Mouse (Mus musculus) MEL (cell line): ENCODE measurements around the gene Gm28374. TPM values are rescaled to one million over a fixed set of nuclear protein-coding genes. Genes with fewer than 3 reads are reported as not detected.

ENCODE experiments used
- DNase-seq: peaks from one replicate; pipeline ENCODE4 v3.0.0; 2011; ENCODE audit warnings: low read depth, low spot score
- H3K27ac ChIP-seq: 2 replicates; pipeline ENCODE4 v1.5.1; 2012; ENCODE audit warnings: low read depth, mild to moderate bottlenecking, control low read depth, low read length, moderate library complexity; ENCODE audit not compliant: control insufficient read depth
- H3K27me3 ChIP-seq, 2 experiments: fragments of 150-350 bp in 1 of 2; sonication (generic) in 1 of 2; 2 replicates each; pipeline ENCODE4 v1.6.1; 2012; ENCODE audit warnings: low read length in 2 of 2, mild to moderate bottlenecking in 2 of 2, improper control_type of control experiment in 1 of 2, moderate library complexity in 1 of 2; ENCODE audit not compliant: insufficient read depth in 2 of 2, control insufficient read depth in 1 of 2
- H3K36me3 ChIP-seq, 2 experiments: 2 replicates each; pipeline ENCODE4 v1.6.1; 2012 to 2014; ENCODE audit warnings: low read length in 2 of 2, improper control_type of control experiment in 1 of 2, inconsistent platforms in 1 of 2, mild to moderate bottlenecking in 1 of 2; ENCODE audit not compliant: insufficient read depth in 2 of 2, control insufficient read depth in 1 of 2
- H3K4me1 ChIP-seq, 2 experiments: fragments of 150-350 bp in 1 of 2; sonication (generic) in 1 of 2; 2 replicates each; pipeline ENCODE4 v1.6.1; 2012; ENCODE audit warnings: low read length in 2 of 2, improper control_type of control experiment in 1 of 2, mild to moderate bottlenecking in 1 of 2; ENCODE audit not compliant: insufficient read depth in 2 of 2, control insufficient read depth in 1 of 2
- H3K4me3 ChIP-seq, 2 experiments: fragments of 150-350 bp in 1 of 2; sonication (generic) in 1 of 2; 2 replicates each; pipeline ENCODE4 v1.5.1; 2012; ENCODE audit warnings: low read depth in 2 of 2, low read length in 2 of 2, mild to moderate bottlenecking in 2 of 2, moderate library complexity in 2 of 2, control low read depth in 1 of 2, improper control_type of control experiment in 1 of 2; ENCODE audit not compliant: control insufficient read depth in 1 of 2, insufficient read depth in 1 of 2
- H3K79me2 ChIP-seq: 2 replicates; pipeline ENCODE4 v1.6.1; 2012; ENCODE audit warnings: mild to moderate bottlenecking, low read length, moderate library complexity; ENCODE audit not compliant: control insufficient read depth, poor library complexity, insufficient read depth
- H3K9ac ChIP-seq: 2 replicates; pipeline ENCODE4 v1.6.1; 2012; ENCODE audit warnings: low read depth, mild to moderate bottlenecking, control low read depth, low read length, moderate library complexity; ENCODE audit not compliant: control insufficient read depth, poor library complexity, severe bottlenecking
- H3K9me3 ChIP-seq: fragments of 150-350 bp; sonication (generic); replicated peaks from 2 replicates; pipeline ENCODE4 v1.6.1; 2012; ENCODE audit warnings: mild to moderate bottlenecking, low read length, improper control_type of control experiment, moderate library complexity; ENCODE audit not compliant: insufficient read depth
- BHLHE40 ChIP-seq: IDR thresholded peaks from 2 replicates; pipeline ENCODE4 v1.6.1; 2012; ENCODE audit warnings: low read depth, mild to moderate bottlenecking, inconsistent platforms, low read length, improper control_type of control experiment, borderline replicate concordance
- CTCF ChIP-seq, 3 experiments: IDR thresholded peaks in 2 of 3; conservative IDR thresholded peaks in 1 of 3; 2 replicates each; pipeline ENCODE4 v1.5.1; 2011 to 2012; ENCODE audit warnings: low read length in 3 of 3, low read depth in 2 of 3, mild to moderate bottlenecking in 2 of 3, improper control_type of control experiment in 1 of 3, inconsistent platforms in 1 of 3, mixed read lengths in 1 of 3, moderate library complexity in 1 of 3; ENCODE audit not compliant: control insufficient read depth in 1 of 3, insufficient read depth in 1 of 3, poor library complexity in 1 of 3, severe bottlenecking in 1 of 3
- ELF1 ChIP-seq: IDR thresholded peaks from 2 replicates; pipeline ENCODE4 v1.6.1; 2014; ENCODE audit warnings: low read depth, mild to moderate bottlenecking, inconsistent platforms, low read length, improper control_type of control experiment, moderate library complexity
- GABPA ChIP-seq: IDR thresholded peaks from 2 replicates; pipeline ENCODE4 v1.6.1; 2012; ENCODE audit warnings: low read depth, mild to moderate bottlenecking, inconsistent platforms, low read length, improper control_type of control experiment, moderate library complexity
- HCFC1 ChIP-seq: IDR thresholded peaks from 2 replicates; pipeline ENCODE4 v1.6.1; 2012; ENCODE audit warnings: low read depth, mild to moderate bottlenecking, inconsistent platforms, low read length, improper control_type of control experiment, moderate library complexity
- MAZ ChIP-seq: IDR thresholded peaks from 2 replicates; pipeline ENCODE4 v1.6.1; 2012; ENCODE audit warnings: low read depth, mild to moderate bottlenecking, inconsistent platforms, low read length, improper control_type of control experiment
- MYB ChIP-seq: IDR thresholded peaks from 2 replicates; pipeline ENCODE4 v1.6.1; 2011; ENCODE audit warnings: mild to moderate bottlenecking, low read depth, low read length, improper control_type of control experiment
- MYC ChIP-seq: IDR thresholded peaks from 2 replicates; pipeline ENCODE4 v1.6.1; 2011; ENCODE audit warnings: low read depth, mild to moderate bottlenecking, low read length, improper control_type of control experiment, moderate library complexity
- NELFE ChIP-seq: IDR thresholded peaks from 2 replicates; pipeline ENCODE4 v1.6.1; 2011; ENCODE audit warnings: low read depth, low read length, improper control_type of control experiment
- POLR2AphosphoS5 ChIP-seq: IDR thresholded peaks from 2 replicates; pipeline ENCODE4 v1.6.1; 2012; ENCODE audit warnings: low read depth, borderline replicate concordance, mild to moderate bottlenecking, inconsistent platforms, low read length, moderate library complexity, mixed read lengths
- RAD21 ChIP-seq: IDR thresholded peaks from 2 replicates; pipeline ENCODE4 v1.6.1; 2011; ENCODE audit warnings: mild to moderate bottlenecking, low read depth, low read length, improper control_type of control experiment
- RCOR1 ChIP-seq: IDR thresholded peaks from 2 replicates; pipeline ENCODE4 v1.6.1; 2012; ENCODE audit warnings: low read depth, mild to moderate bottlenecking, inconsistent platforms, low read length, improper control_type of control experiment
- SIN3A ChIP-seq: IDR thresholded peaks from 2 replicates; pipeline ENCODE4 v1.6.1; 2012; ENCODE audit warnings: low read length, improper control_type of control experiment, inconsistent platforms
- SMC3 ChIP-seq: IDR thresholded peaks from 2 replicates; pipeline ENCODE4 v1.6.1; 2011; ENCODE audit warnings: low read depth, low read length, improper control_type of control experiment
- TBP ChIP-seq: IDR thresholded peaks from 2 replicates; pipeline ENCODE4 v1.8.0; 2011; ENCODE audit warnings: low read depth, low read length, improper control_type of control experiment
- TCF12 ChIP-seq: IDR thresholded peaks from 2 replicates; pipeline ENCODE4 v1.6.1; 2014; ENCODE audit warnings: low read depth, mild to moderate bottlenecking, inconsistent platforms, low read length, improper control_type of control experiment, moderate library complexity
- UBTF ChIP-seq: IDR thresholded peaks from 2 replicates; pipeline ENCODE4 v1.6.1; 2012; ENCODE audit warnings: low read depth, mild to moderate bottlenecking, inconsistent platforms, low read length, improper control_type of control experiment, moderate library complexity, borderline replicate concordance; ENCODE audit not compliant: insufficient read depth
- ZC3H11A ChIP-seq: IDR thresholded peaks from 2 replicates; pipeline ENCODE4 v1.6.1; 2012; ENCODE audit warnings: low read depth, mild to moderate bottlenecking, inconsistent platforms, low read length, improper control_type of control experiment
- polyA plus RNA-seq, 2 experiments: library from polyadenylated mRNA; stranded (reverse) in 1 of 2; unstranded in 1 of 2; fragments of >175 nt in 1 of 2; fragments of >200 nt in 1 of 2; gene quantifications; 2 replicates each; pipeline versions ENCODE4 v1.2.1 to v1.2.4; 2012; ENCODE audit warnings: low replicate concordance in 2 of 2, low read depth in 1 of 2; ENCODE audit not compliant: insufficient read length in 2 of 2, insufficient read depth in 1 of 2, missing spikeins in 1 of 2
- total RNA-seq: library from RNA; depleted of rRNA; stranded (reverse); fragments of 300-350 nt; gene quantifications from 2 replicates; pipeline ENCODE4 v1.2.3, GENCODE M21; 2012

Gm28374 gene
- total and polyA plus RNA-seq, 3 experiments, result 0.42 to 0.46 TPM; not detected in 1

- TF ChIP-seq MYC (no peak), NELFE (peak; percentile 58), TBP (peak; percentile 73), ZC3H11A (no peak)
Observed at GRCm38 (mm10) chr19:6067724-6068415, 14.2 kb downstream of the Gm28374 start, which contains the start of gene Tm7sf2 (continued).

- no peaks in the 10 kb centered on the region for H3K27me3 ChIP-seq
- peak overlapping the region; percentile 49 to 73 for H3K4me3 ChIP-seq
- H3K9me3 ChIP-seq, result no peaks in the 10 kb centered on the region
- peaks cover 6% of the 10 kb centered on the region for H3K79me2 ChIP-seq
- H3K9ac ChIP-seq, result peak overlapping the region; percentile 75
- H3K4me1 ChIP-seq, result peaks cover 0 to 12% of the 10 kb centered on the region in 2 experiments; a peak in 3 of 4 replicates
- peak overlapping the region; percentile 15 for H3K27ac ChIP-seq
- H3K36me3 ChIP-seq, result peaks cover 0 to 6% of the 10 kb centered on the region in 2 experiments; a peak in 1 of 4 replicates
- DNase-seq, result peak; percentile 93
- no peak for TF ChIP-seq MYB
- peak; percentile 41; the same call in 1 of the 2 replicates for TF ChIP-seq MYC
- TF ChIP-seq HCFC1, result peak; percentile 20
- TF ChIP-seq UBTF, result peak; percentile 45; the same call in 1 of the 2 replicates
- TF ChIP-seq POLR2AphosphoS5, result no peak
- no peak for TF ChIP-seq TCF12
- TF ChIP-seq RAD21, result peak; percentile 28
- TF ChIP-seq MAZ, result peak; percentile 46
- no peak for TF ChIP-seq GABPA
- TF ChIP-seq CTCF (IDR thresholded peaks at IDR 0.05 in 2 of 3, conservative IDR thresholded peaks at IDR 0.05 in 1 of 3; ENCODE audit: control insufficient read depth in 1 of 3, insufficient read depth in 1 of 3, low read depth in 2 of 3, low read length in 3 of 3, poor library complexity in 1 of 3, severe bottlenecking in 1 of 3), result peak; percentile 75 to 95 (median 92)
- TF ChIP-seq SIN3A, result peak; percentile 49
- TF ChIP-seq SMC3, result peak; percentile 67
Observed at GRCm38 (mm10) chr19:6067011-6067723, 14.9 kb downstream of the Gm28374 start.

- H3K9me3 ChIP-seq, result no peaks in the 10 kb centered on the region
- peaks cover 0 to 6% of the 10 kb centered on the region in 2 experiments; a peak in 1 of 4 replicates for H3K36me3 ChIP-seq
- peaks cover 0 to 13% of the 10 kb centered on the region in 2 experiments; a peak in 3 of 4 replicates for H3K4me1 ChIP-seq
- H3K27ac ChIP-seq, result no peak overlapping the region
- TF ChIP-seq BHLHE40 (0 out of 2 replicates have a peak, but pooled peaks have one; percentile 9), RCOR1 (no peak), ELF1 (0 out of 2 replicates have a peak, but pooled peaks have one; percentile 18)
- H3K4me3 ChIP-seq, result peak overlapping the region; percentile 40 to 49; a peak in 3 of 4 replicates
- peak overlapping the region; percentile 75 for H3K9ac ChIP-seq
- DNase-seq, result no peak
- no peaks in the 10 kb centered on the region for H3K27me3 ChIP-seq
- H3K79me2 ChIP-seq, result peaks cover 12% of the 10 kb centered on the region
Observed at GRCm38 (mm10) chr19:6066571-6066970, 15.5 kb downstream of the Gm28374 start.
